Mouse (Mus musculus) testis, adult 2 months (tissue): Measurements from ENCODE around the gene Krt13. TPM values are rescaled to one million over a fixed set of nuclear protein-coding genes. Genes with fewer than 3 reads are reported as not detected.

ENCODE experiments used
- H3K27ac ChIP-seq: fragments of 200-500 bp; 2 replicates; pipeline ENCODE4 v1.5.1; 2012; ENCODE audit warnings: low read depth, low read length; ENCODE audit not compliant: control insufficient read depth, insufficient read depth
- H3K27me3 ChIP-seq: fragments of 200-500 bp; 2 replicates; pipeline ENCODE4 v1.6.1; 2012; ENCODE audit warnings: mild to moderate bottlenecking, low read length, moderate library complexity; ENCODE audit not compliant: control insufficient read depth, insufficient read depth
- H3K36me3 ChIP-seq: fragments of 200-500 bp; 2 replicates; pipeline ENCODE4 v1.6.1; 2012; ENCODE audit warnings: mild to moderate bottlenecking, low read length; ENCODE audit not compliant: control insufficient read depth, insufficient read depth
- H3K4me1 ChIP-seq: fragments of 200-500 bp; 2 replicates; pipeline ENCODE4 v1.6.1; 2012; ENCODE audit warnings: low read length; ENCODE audit not compliant: control insufficient read depth, insufficient read depth
- H3K4me3 ChIP-seq: fragments of 200-500 bp; 2 replicates; pipeline ENCODE4 v1.5.1; 2012; ENCODE audit warnings: low read depth, mild to moderate bottlenecking, low read length, moderate library complexity, mixed read lengths; ENCODE audit not compliant: control insufficient read depth
- CTCF ChIP-seq: fragments of 200-500 bp; IDR thresholded peaks from 2 replicates; pipeline ENCODE4 v1.5.1; 2012; ENCODE audit warnings: low read depth, mild to moderate bottlenecking, inconsistent platforms, low read length, moderate library complexity; ENCODE audit not compliant: control insufficient read depth, insufficient read depth, insufficient replicate concordance
- POLR2A ChIP-seq: fragments of 200-500 bp; IDR thresholded peaks from 2 replicates; pipeline ENCODE4 v1.6.1; 2012; ENCODE audit warnings: low read depth, mild to moderate bottlenecking, inconsistent platforms, low read length, moderate library complexity; ENCODE audit not compliant: control insufficient read depth
- polyA plus RNA-seq: library from polyadenylated mRNA; depleted of rRNA; stranded (reverse); fragments of >200 nt; gene quantifications from 2 replicates; pipeline ENCODE4 v1.2.3, GENCODE M21; 2012; rRNA removed

Gene Krt13
- polyA plus RNA-seq = not detected in 2 replicates

DNA sequence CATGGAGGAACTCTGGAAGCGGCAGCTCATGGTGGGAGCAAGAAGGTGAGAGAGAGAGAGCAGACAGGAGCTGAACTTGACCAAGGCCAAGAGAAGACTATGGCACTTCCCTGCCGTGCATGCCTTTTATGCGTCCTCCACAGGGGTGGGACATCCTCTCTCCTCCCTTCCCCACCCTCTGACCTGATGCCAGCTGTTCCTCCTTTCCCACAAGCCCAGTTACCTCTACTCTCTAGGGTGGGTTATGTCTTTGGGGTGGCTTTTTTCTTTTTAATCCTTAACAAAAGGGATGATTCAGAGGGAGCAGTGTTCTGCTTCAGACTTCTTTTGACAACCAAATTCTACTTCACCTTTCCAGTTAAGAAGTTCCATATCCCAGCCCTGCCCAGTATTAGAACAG lies at the start of gene Krt13:
Krt13 (minus strand) TSS at position 101 of the 400 bp plus-strand sequence.
- TF ChIP-seq CTCF (no peak), POLR2A (no peak)
- Histone ChIP-seq H3K36me3 (no peaks in the 10 kb centered on the region), H3K27me3 (no peaks in the 10 kb centered on the region), H3K4me1 (peaks cover 3% of the 10 kb centered on the region; the same call in 1 of the 2 replicates), H3K4me3 (no peak within 1 kb of the TSS), H3K27ac (no peak within 1 kb of the TSS)

DNA sequence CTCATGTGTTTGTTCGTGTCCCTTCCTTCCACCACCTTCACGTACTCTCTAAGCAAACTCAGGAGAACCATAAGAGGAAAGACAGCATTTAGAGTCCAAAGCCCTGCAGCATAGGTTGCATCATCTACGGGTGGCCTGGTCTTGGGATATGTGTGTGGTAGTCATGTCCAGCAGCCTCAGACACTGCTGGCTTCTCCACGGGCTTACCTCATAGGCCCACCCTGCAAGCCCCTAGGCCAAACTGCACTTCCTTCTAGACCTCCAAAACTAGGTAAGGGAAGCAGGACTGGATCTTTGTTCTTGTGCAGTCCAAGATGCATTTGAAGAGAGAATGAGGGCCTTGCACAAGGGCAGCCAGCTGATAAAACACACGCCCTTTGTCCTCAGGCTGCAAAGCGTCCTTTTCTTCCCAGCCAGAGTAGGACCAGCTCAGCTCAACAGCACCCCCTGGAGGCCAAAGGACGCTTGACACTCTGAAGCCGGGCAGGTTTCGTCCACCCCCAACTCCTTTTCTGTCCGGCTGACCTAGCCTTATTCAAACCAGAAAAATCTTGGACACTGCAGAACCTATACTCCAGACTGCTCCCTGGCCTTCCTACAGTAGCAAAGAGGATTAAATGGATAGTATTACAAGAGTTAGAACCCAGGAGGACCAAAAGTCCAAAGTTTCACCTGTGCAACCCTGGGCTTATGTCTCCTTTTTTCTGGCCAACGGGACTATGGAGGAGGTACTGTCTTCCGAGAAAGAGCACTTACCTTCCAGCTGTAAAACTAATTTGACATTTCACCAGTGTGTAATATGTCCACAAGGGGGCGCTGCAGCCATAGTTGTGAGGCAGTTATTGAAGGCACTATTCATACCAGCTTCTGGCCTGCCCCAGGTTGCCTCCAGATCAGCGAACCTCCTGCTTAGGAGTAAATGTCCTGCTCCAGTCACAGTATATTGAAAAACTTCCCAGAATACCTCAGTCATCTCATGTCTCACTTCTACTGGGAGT lies 47.7 kb upstream of the Krt13 start:
- TF ChIP-seq CTCF (peak; percentile 96; the same call in 1 of the 2 replicates), POLR2A (no peak)
- Histone ChIP-seq H3K36me3 (no peaks in the 10 kb centered on the region), H3K4me1 (no peaks in the 10 kb centered on the region), H3K27me3 (no peaks in the 10 kb centered on the region), H3K4me3 (no peak overlapping the region), H3K27ac (no peak overlapping the region)

DNA sequence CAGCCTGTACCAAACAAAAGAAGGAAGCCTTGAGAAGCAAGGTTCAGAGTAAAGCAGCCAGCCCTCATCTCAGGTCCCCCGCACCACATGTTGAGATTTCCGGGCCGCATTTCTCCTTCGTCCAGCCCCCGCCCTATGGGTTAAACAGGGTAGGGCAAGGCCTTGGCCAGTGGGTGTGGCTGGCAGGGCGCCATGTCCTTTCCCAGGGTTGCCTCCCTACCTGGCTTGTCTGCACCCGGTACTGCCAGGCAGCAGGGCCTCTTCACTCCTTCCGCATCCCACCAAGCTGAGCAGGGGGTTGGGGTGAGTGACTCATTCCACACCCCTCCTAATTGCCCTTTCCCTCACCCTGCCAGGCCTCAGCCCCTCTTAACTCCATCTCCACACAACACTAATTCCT lies 46.7 kb upstream of the Krt13 start:
- no peak for TF ChIP-seq CTCF
- TF ChIP-seq POLR2A = no peak
- H3K36me3 ChIP-seq = no peaks in the 10 kb centered on the region
- H3K27me3 ChIP-seq = no peaks in the 10 kb centered on the region
- no peaks in the 10 kb centered on the region for H3K4me1 ChIP-seq
- no peak overlapping the region for H3K4me3 ChIP-seq
- H3K27ac ChIP-seq = no peak overlapping the region

DNA sequence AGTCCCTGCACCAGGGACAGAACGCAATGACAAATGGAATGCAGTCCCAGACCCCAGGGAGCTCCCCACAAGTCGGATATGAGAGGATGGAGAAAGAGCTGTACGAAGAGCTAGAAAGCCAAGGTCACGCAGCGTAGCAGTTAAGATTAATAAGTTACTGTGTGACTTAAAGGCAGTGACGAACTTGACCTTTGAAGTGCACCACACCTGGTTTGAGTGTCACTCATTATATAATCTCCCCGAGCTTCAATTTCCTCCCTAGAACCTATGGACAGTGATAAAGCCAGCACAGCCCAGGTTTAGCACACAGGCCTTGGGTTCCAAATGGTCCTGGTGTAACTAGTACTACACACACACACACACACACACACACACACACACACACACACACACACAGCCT lies 43.0 kb upstream of the Krt13 start:
- Histone ChIP-seq H3K36me3 (no peaks in the 10 kb centered on the region), H3K27me3 (no peaks in the 10 kb centered on the region), H3K27ac (no peak overlapping the region), H3K4me3 (no peak overlapping the region), H3K4me1 (no peaks in the 10 kb centered on the region)
- TF ChIP-seq POLR2A = no peak
- TF ChIP-seq CTCF = no peak

GRCm38 (mm10) chr11:100157908-100158477 lies 36.6 kb upstream of the Krt13 start:
- Histone ChIP-seq H3K4me3 (no peak overlapping the region), H3K27me3 (no peaks in the 10 kb centered on the region), H3K36me3 (no peaks in the 10 kb centered on the region), H3K4me1 (no peaks in the 10 kb centered on the region), H3K27ac (no peak overlapping the region)
- no peak for TF ChIP-seq CTCF
- no peak for TF ChIP-seq POLR2A

- Histone ChIP-seq H3K4me3 (no peak overlapping the region), H3K27me3 (no peaks in the 10 kb centered on the region), H3K27ac (no peak overlapping the region), H3K4me1 (no peaks in the 10 kb centered on the region), H3K36me3 (no peaks in the 10 kb centered on the region)
- TF ChIP-seq POLR2A (no peak), CTCF (no peak)
These were observed 36.0 kb upstream of the Krt13 start for GRCm38 (mm10) chr11:100157331-100157730.

GRCm38 (mm10) chr11:100155497-100156255 lies 34.3 kb upstream of the Krt13 start:
- no peaks in the 10 kb centered on the region for H3K36me3 ChIP-seq
- H3K27ac ChIP-seq = no peak overlapping the region
- TF ChIP-seq POLR2A (no peak), CTCF (no peak)
- H3K4me3 ChIP-seq = no peak overlapping the region
- H3K27me3 ChIP-seq = no peaks in the 10 kb centered on the region
- H3K4me1 ChIP-seq = no peaks in the 10 kb centered on the region
